Mouse (Mus musculus) liver, adult 2 months (tissue): Measurements from ENCODE around the gene Tmem184b.

Experiments used
- CTCF ChIP-seq: fragments of 200-500 bp; IDR thresholded peaks from 2 replicates; pipeline ENCODE4 v1.5.1; 2011; ENCODE audit warnings: low read depth, low read length, control low read depth
- POLR2A ChIP-seq: fragments of 200-500 bp; IDR thresholded peaks from 2 replicates; pipeline ENCODE4 v1.6.1; 2011; ENCODE audit warnings: low read length, control low read depth; ENCODE audit not compliant: insufficient read depth; ENCODE audit errors: extremely low read depth

- TF ChIP-seq POLR2A (no peak), CTCF (no peak)
These were observed 72.8 kb downstream of the Tmem184b start for GRCm38 (mm10) chr15:79330521-79330920.
